Mouse (Mus musculus) ZHBTc4 (cell line): ENCODE measurements at regions not wholly inside any gene's neighbourhood (a gene's known extent, or its start where the extent isn't known, plus 50 kb on each side); places are given as distances from the start of the nearest gene placed in this dataset.

ENCODE experiments used
- DNase-seq: peaks from one replicate; pipeline ENCODE4 v3.0.0-alpha.2; 2011; ENCODE audit warnings: low read depth, low spot score

DNA sequence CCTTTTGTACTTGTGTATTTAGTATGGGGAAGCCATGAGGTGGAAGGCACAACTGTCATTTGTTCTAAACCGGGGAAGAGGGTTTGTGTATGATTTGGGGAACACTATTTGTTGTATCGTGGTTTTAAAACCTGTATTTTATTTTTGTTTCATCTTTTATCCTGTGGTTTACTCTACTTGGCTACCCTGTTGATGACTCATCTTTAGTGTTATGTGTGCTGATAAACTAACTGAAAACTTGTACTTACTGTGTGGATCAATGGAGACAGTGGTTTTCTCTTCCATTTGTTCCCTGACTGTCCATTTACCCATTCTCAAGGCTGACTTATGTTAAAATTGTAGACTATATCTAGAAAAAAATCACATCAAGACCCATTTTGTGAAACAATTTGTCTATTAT, 512.8 kb downstream of the Serpinb8 start:
- no peak for DNase-seq

DNA sequence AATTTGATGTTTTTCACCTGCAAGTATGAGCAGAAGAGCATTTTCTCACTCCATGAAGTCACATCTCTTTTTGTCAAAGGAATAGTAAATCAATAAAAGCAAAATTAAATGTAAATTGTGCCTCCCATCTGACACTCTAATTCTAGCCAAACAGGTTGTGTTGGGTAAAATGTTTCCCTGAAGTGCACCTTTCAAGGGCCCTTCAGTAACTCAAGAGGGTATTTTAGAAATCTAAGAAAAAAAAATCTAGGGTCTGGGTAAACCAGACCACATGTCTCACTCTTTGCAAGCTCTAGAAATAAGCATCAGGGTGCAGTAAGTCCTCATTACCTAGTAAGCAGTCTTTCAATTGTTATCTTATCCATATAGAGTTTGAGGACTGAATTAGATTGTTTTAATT, 521.2 kb downstream of the Serpinb8 start:
- no peak for DNase-seq

DNA sequence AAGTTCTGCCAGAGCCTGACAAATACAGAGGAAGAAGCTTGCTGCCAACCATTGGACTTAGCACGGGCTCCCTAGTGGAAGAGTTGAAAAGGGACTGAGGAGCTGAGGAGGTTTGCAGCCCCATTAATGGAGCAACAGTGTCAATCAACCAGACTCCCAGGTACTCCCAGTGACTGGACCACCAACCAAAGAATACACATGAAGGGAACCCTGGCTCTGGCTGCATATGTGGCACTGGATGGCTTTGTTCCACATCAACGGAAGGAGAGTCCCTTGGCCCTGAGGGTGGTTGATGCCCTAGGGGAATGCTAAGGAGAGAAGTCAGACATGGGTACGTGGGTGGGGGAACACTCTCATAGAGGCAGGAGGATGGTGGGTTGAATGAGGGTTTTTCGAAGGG, 537.6 kb downstream of the Serpinb8 start:
- no peak for DNase-seq

DNA sequence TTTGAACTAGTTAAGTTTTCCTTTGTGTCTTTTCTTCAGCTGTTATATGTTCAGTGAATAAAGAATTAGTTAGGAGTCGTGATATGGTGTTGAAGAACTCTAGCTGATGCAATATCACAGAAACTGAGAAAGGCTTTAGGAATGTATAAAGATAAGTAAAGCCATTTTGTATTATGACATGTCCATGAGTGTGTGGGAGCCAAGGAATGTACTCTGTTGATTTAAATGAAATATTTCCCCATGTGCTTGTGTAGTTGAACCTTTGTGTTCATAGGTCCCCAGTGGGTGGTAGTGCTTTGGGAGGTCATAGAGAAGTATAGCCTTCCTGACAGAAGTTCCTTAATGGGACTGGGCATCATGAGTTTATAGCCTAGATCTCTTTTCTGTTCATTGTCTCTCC, 542.2 kb downstream of the Serpinb8 start:
- no peak for DNase-seq

DNA sequence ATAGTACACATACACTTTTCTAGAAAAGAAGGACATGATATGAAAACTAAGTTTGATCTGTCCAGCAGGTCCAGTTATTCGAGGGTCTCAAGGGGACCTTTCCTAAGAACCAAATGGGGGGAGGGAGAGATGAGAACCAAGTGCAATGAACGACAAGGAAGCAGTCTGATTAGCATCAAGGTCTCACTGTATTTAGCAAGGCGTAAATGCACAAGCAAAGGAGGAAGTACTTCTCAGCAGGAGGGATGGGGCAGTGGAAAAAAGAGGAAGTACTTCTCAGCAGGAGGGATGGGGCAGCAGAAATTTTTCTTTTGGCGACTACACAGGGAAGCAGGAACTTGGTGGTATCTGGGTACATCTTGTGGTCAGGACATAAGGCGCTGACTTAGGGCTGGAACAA, 545.5 kb downstream of the Serpinb8 start:
- peak; percentile 21 for DNase-seq

DNA sequence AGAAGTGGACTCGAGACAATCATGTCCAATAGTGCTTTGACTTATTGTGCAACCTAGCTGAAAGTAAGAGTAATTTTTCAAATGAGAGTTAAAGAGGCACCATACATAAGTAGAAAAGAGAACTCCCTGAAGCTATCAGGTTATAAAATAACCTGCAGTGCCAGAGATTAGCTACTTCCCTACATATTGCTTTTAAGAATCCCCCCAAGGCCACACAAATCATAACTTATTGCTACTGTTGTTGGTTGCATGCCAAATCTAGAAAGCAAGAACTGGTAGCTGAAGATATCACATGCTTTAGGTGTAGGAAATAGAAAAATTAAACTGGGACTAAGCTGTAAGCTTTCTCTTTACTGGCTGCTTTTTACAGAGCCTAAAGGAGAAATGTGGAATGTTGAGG, 554.3 kb downstream of the Serpinb8 start:
- DNase-seq, result no peak

DNA sequence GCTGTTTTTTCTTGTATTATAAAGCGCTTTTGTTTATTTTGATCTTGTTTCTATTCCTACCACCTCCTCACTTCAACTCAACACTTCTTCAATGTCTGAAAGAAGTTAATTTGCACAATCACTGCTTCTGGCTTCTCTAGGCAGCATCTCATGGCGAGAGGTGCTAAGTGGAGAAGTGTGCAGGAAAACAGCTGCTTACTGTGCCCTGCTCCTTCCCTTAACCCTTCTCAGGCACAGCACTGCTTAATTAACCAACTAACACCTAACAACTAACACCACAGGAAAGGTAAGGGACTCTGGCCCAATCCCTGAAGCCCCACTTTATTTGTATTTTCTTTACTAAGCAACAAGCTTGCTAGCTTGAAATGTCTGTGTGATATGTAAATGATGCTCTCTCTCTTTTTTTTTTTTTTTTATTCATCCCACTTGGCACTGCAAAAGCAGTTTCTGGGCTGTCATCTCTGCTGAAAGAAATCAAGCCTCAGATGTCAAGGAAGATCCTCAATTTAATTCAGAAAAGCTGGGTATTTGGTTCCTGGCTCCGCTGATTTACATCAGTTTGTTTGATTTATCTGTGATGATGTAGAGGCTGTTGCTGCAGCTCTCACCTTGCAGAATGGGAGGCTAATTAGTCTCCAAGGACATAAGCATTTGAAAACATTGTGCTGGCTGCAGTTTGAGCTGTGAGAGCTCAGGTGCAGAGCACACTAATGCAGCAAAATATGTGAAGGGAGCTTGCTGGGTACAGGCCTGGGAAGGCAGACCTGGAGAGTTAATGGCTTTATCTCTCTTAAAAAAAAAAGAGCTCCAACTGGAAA, 591.8 kb downstream of the Serpinb8 start:
- no peak for DNase-seq

DNA sequence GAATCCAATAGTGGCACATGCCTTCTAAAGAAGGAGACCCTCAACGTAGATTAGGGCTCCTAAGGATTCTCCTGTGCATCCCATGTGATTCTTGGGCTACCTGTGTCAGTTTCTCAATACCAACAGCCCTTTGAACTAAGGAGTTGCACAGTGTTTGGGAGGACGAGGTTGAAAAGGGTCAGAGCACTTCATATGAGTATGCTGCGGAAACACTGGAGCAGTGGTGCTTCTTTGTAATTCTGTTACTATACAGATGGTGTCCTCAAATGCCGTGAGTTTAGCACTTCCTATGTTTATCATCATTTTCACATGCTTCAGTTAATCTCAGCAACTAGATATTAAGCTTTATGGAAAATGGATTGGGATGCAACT, 592.3 kb downstream of the Serpinb8 start:
- no peak for DNase-seq

DNA sequence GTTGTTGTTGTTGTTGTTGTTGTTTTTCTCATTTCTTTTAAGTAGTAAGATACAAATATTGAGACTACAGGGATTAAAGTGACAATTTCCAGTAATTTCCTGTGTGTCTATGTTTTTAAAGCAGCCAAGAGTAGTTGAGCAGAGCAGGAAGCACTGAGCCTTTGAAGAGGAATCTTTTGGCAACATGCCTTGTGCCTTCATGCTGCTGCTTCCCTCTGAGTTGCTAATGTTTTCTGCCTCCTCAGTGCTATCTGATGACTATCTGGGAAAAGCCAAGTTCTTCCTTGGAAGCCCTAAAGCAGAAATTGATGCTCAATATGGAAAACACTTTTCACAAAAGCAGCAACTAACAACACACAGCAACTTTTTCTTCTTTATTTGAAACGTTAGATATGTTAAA, 634.2 kb downstream of the Serpinb8 start:
- DNase-seq, result no peak

DNA sequence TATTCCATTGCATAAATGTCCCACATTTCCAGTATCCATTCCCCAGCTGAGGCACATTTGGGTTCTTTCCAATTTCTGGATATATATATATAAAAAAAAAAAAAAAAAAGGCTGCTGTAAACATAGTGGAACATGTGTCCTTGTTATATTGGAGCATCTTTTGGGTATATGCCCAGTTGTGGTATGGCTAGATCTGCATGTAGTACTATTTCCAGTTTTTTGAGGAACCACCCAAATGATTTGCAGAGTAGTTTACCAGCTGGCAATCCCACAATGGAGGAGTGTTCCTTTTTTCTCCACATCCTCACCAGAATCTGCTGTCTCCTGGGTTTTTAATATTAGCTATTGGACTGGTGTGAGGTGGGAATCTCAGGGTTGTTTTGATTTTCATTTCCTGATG, 650.3 kb downstream of the Serpinb8 start:
- DNase-seq, result no peak

DNA sequence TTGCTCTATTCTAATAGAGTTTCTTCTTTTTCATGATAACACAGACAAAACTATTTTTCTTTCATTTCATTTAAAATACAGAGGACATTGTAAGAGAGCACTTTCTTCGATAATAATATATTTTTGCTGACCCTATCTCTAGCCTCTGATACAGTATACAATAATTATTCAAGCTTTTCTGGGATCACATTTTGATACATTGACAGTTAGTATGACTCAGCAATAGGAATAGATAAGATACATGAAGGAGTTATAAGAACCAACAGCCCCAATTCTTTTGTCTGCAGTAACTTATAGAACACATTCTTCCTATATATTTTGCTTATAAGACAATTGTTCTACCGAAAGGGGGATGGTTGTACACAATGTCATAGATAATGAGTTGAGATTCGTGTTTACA, 665.3 kb downstream of the Serpinb8 start:
- no peak for DNase-seq

DNA sequence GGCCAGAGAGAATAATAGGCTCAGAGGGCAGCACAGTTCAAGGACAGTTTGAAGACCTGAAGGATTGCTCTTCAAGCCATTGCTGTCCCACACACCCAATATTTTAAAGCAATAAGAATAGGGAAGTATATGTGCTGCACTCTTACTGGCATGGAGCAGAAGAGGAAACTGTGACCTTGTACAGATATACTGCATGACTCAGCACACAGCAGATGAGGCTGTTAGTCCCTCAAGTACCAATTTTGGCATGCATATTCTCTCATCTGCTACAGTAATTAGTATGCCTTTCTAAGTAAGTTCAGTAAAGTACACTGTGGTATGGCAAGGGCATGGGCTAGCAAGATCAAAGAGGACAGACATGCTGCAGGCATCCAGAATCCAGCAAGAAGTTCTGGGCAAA, 669.5 kb downstream of the Serpinb8 start:
- DNase-seq, result peak; percentile 2

DNA sequence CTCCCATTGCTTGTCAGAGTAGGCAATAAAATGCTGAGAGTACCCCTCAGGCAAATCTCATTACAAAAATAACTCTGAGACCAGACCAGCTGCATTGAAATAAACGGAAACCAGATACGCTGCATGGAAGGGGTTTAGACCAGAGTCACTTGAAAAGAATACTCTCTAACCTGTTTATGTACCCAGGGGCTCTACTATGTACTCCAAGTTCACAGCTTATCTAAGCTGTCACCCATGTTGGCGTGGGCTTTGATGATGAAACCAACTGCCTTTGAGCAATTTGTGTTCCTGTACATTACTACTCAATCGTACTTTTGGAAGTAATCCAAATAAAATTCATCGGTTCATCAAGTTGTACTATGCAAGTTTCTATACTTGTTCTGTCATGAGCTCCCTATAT, 692.3 kb downstream of the Serpinb8 start:
- DNase-seq, result no peak

DNA sequence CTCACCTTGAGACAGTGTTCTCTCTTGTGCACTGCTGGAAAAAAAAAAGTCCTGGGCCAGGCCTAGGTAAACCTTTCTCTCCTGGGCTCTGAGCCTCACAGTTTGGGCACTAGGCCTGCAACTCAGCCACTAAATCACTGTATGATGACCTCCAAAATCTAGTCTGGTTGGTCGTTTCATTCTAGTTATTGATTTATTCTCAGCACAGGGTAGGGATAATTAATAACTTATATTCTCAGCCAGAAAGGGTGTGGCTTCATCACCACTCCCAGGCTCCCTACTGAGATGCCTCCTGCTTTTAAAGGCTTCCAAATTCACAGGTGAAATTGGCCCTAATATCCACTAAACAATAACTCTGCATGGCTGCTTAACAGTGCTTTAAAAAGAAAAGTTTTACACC, 696.8 kb downstream of the Serpinb8 start:
- DNase-seq, result no peak
